Mouse (Mus musculus) cerebellum, adult 9-11 months (tissue): Measurements from ENCODE around the gene Hpcal4.

Experiments
- DNase-seq: peaks from one replicate; pipeline ENCODE4 v3.0.0; 2022

Gene Hpcal4

DNA sequence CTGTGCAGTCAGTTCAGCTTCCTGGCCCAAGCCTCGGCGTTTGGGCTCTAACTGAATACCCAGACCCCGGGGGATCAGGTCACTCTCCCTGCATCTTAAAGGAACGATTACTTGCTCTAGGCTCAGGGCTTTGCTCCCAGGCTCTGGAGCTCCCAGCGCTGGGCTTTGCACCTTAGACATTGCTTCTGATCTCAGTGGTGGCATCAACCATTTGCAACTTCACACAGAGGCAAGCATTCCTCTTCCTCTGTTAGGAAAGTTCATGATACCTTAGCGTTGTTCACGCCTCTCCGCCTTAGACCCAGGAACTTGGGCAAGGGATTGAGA, 19.0 kb downstream of the Hpcal4 start:
- no peak for DNase-seq

DNA sequence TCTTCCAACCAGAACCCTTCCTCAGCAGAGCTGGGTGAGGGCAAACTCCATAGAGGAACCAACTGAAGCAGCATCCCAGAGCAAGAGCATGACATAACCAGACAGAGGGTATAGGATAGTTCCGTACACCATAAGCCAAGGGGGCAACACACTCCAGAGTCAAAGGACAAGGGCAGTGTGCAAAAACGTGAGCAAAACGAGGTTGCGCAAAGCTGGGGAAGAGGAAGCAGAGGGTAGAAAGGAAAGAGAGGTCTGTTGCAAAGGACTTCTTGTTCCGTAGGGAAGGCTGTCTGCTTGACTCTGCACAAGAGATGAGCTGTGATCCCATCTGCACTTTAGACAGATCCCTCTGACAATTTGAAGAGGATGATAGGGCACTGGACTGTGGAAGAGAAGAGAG, 24.3 kb downstream of the Hpcal4 start:
- no peak for DNase-seq

- no peak for DNase-seq
These were observed 28.0 kb downstream of the Hpcal4 start for GRCm38 (mm10) chr4:123210996-123211395.

DNA sequence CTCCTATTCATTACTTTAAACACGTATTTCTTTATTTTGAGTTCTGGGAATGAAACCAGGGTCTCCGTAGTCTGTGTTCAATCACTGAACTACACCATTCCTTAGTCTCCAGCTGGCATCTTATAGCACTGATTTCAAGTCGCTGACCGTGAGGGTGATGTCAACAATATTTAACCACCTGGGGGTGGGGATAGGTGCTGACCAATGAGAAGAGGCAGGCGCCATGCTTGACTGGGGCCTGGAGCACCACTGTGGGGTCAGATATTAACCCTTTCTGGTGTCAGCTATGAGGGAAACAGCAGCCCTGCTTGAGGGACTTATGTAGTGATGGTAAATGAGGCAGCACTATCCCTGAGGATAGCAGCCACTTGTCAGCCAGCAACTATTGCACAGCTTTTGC, 28.4 kb downstream of the Hpcal4 start:
- DNase-seq = no peak

DNA sequence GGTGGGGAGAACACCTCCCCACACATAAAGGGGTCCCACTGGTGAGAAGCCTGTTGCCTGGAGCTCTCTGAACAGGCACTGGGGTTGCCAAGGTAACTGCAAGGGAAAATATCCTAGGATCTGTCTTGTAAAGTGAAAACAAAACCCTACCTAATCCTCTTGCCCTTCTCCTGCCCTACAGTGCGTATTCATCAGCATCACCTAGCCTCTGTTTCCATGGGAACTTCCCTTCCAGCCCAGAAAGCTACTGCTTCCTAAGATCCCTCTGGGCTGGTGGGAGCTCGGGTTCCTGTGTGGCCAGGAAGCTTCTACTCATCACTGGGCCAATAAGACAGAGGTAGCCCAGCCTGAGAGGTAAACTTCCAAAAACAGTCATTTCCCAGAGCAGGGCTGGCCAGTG, 29.3 kb downstream of the Hpcal4 start:
- no peak for DNase-seq

- no peak for DNase-seq
These were observed 30.9 kb downstream of the Hpcal4 start for GRCm38 (mm10) chr4:123213975-123214374.

- no peak for DNase-seq
These were observed 32.3 kb downstream of the Hpcal4 start for GRCm38 (mm10) chr4:123215367-123215766.

DNA sequence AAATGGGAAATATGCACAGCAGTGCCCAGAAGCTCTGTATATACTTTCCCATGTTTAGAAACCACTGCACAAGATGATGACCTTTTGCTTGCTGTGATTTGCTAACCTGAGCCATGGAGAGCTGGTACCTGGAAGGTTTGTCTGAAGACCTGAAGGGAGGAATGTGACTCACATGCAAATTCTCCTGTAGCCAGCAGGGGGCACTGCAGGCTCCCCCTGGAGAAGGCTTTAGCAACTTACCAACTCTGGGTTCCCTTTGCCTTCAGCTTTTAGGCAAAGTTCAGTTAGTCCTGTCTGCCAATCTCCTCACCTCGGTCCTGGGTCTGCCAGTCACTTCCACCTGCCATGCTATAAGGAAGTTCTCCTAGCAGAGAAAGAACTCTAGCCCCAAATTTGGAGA, 33.8 kb downstream of the Hpcal4 start:
- DNase-seq = no peak

- peak; percentile 57 for DNase-seq
These were observed 36.8 kb downstream of the Hpcal4 start for GRCm38 (mm10) chr4:123219720-123220357.

DNA sequence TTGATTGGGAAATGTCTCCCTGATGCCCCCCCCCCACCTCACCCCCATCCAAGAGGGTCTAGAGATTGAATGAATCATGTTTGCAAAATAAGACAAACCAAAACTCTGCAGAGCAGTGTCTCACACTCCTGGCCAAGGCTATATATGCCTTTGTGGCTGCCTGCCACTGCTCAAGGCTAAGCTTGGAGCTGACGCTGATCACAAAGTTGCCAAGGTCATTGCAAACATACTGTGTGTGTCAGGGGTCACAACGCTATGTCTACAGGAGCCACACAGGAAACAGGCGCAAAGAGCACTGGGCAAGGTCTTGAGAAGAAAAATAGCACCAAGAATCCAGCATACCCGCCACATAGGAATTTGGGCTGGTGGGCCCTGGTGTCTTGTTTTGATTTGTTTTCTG, 37.6 kb downstream of the Hpcal4 start:
- DNase-seq = no peak

GRCm38 (mm10) chr4:123223309-123223708, 40.3 kb downstream of the Hpcal4 start:
- no peak for DNase-seq

- no peak for DNase-seq
These were observed 42.8 kb downstream of the Hpcal4 start for GRCm38 (mm10) chr4:123225718-123226403.

DNA sequence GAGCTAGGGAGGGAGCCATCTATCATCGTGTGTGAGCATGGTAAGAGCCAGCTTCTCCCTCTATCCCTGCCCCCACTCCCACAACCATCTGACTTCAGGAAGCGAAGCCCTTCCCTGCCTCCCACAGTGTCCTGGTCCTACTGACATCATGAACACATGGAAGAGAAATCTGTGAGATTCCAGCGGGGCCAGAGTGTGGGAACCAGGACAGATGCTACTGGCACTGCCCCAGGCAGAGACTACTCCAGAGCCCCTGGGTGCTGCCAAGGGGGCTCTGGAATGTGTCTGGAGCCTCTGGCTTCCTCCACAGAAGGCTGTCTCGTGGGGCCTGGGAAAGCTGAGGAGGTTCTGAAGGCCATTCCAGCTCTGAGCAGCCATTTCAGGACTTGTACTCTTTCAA, 44.7 kb downstream of the Hpcal4 start:
- no peak for DNase-seq

- DNase-seq = no peak
These were observed 45.2 kb downstream of the Hpcal4 start for GRCm38 (mm10) chr4:123228270-123228669.

DNA sequence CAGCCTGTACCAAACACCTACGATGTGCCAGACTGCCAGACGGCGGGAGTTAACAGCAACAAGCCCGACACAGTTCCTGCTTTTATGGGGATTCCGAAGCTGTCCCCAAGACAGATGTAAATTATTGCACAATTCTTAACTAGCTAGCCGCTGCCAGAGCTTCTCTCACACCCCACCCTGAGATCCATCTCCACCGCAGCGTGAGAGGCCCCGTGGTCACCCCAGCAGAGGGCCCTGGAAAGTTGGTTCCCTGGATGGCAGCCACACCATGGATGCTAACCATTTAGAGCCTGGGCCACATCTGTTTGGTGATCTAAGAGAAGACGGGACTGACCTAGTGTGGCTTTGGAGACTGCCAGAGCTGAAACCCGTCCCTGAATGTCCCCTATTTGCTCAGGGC, 46.1 kb downstream of the Hpcal4 start:
- DNase-seq = no peak

- no peak for DNase-seq
These were observed 49.8 kb downstream of the Hpcal4 start for GRCm38 (mm10) chr4:123232841-123233240.

GRCm38 (mm10) chr4:123233492-123234084, 50.6 kb downstream of the Hpcal4 start, which contains the start of gene Heyl:
Gene Heyl, plus strand, starts transcription at chr4:123233556.
- no peak for DNase-seq

- no peak for DNase-seq
These were observed 52.9 kb downstream of the Hpcal4 start for GRCm38 (mm10) chr4:123235835-123236430.

DNA sequence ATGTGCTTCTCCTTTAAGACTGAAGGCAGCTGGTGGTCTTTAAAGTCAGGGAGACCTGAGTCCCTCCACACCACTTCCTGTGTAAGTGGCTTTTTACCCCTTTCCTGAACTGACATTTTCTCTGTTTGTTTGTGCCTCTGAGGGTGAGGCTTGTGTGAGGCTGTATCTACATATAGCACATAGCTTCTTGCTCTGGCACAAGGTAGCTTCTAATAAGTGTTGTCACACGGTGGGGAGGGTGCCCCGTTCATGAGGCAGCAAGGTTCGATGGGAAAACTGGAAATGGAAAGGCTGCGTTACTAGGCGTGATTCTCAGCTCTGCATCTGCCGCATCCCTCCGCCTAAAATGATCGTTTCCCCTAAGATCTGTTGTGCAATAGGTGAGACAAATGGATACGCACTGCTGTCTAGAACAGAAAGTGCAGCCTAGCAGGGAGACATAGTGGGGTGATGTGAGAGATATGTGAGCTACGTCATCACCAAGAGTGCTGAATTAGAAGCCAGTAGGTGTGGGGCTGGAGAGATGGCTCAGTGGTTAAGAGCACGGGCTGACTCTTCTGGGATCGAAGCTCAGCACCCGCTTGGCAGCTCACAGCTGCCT, 53.5 kb downstream of the Hpcal4 start:
- no peak for DNase-seq

- no peak for DNase-seq
These were observed 54.6 kb downstream of the Hpcal4 start for GRCm38 (mm10) chr4:123237386-123238266.

- DNase-seq = no peak
These were observed 56.6 kb downstream of the Hpcal4 start for GRCm38 (mm10) chr4:123239361-123240203.
